Mouse (Mus musculus): ENCODE results near the gene H2-D1. TPM values are rescaled to one million over a fixed set of nuclear protein-coding genes. Genes with fewer than 3 reads are reported as not detected.

H2-D1 gene
- total RNA-seq, 2 experiments from 2014 or later: 39.3 to 47.2 TPM

DNA sequence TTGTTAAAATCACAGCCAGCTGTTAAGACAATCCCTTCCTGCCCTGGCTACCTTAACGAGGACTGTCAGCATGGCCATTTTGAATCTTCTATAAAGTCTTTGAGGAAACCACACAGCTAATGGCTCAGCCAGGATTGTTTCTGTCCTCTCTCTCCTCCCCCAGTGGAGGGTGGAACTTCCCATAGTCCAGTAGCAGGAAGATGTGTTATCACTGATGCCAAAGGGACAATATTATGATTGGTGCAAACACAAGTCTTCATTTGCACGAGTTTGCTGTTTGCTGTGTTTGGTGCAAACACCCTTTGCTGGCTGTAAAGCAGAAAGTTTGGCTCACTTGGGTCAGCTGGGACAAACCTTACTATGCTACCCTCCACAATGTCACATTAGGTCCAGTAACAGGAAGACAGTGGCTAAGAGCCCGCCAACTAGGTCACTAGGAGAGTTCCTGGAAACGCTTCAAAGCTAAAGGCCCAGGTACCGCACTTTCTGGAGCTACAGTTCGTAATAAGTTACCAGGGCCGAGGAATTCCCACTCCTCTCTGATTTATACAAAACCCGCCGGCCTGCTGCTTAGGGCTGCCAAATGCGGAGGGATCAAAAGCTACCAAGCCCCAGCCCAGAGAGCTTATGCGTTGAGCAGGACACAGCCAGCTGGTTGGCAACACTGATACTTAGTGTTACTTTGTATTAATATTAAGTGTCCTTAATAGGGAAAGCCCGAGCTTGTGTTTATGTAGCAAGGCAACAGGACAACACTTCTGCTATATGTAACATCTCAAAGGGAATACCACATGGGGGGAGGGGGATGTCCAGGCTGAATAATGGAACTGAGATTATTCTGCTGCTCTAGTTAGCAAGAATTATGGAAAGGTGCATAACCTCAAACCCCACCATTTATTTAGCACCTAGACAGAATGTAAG is 21.9 kb upstream of the H2-D1 start:
- no peak for DNase-seq

- peak; percentile 94 for DNase-seq
These were observed 21.1 kb upstream of the H2-D1 start, which contains the start of gene Ddx39b for GRCm38 (mm10) chr17:35241305-35242014. Ddx39b (plus strand) TSS chr17:35241746.

DNA sequence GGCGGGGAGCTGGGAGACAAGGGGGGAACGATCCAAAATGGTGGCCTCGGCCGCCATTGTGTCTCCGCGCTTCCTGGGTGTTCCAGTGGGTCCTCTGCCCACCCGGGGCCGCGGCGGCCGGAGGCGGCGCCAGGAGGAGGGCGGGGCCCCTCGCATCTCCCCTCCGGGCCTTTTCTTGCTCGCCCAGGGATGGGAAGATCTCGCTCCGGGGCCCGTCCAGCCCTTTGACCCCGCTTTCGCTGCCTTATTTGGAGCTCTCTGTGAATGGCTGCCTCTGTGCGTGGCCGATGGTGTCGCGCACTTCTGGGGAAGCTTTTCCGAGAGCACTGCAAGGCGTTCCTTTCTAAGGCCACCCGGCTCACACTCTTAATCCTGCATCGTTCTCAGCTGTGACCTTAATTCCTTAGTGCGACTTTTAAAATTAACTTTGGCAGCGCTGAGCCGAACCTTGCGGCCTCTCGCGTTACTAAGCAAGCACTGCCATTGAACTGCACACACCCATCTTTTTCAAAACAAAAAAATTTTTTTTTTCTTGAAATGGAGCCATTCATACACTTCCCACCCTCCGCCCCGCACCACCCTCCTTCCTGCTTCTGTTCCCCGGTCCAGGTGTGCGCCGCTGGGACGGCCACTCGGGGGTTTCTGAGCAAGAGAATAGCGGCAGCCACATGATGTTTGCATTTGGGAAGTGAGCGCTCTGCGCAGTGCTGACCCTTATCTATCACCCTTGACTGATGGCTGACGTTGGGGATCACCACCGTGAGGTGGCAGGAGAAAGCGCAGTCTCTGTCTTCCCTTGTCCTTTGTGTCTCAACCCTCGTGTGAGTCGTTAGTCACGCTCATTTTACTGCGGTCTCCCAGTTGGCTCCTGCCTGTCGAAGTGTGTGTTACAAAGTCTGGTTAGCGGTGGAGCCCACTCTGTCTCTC is 20.3 kb upstream of the H2-D1 start:
- DNase-seq: peak; percentile 70

- peak; percentile 60 for DNase-seq
These were observed 19.4 kb upstream of the H2-D1 start for GRCm38 (mm10) chr17:35243086-35243485.

DNA sequence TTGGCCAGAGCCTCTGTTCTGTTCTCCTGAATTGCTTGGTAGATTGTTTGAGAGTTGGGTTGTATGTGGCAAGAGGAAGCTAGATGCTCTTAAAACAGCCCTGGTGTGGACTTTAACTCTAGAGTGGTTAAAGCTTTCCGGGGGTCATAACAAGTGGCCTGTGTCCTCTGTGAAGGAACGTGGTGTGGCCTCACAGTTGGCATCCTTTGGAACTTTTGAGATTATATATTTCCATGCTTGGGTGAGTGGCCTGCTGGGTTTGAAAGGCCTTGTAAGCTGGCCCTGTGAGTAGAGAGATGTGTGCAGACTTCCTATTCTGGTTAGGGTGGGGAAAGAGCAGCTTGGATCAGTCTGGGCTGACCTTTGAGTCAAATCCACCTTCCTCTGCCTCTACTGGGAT is 17.5 kb upstream of the H2-D1 start:
- no peak for DNase-seq

GRCm38 (mm10) chr17:35245731-35246623 is 16.6 kb upstream of the H2-D1 start:
- DNase-seq: no peak

- no peak for DNase-seq
These were observed 15.4 kb upstream of the H2-D1 start for GRCm38 (mm10) chr17:35247144-35247543.

DNA sequence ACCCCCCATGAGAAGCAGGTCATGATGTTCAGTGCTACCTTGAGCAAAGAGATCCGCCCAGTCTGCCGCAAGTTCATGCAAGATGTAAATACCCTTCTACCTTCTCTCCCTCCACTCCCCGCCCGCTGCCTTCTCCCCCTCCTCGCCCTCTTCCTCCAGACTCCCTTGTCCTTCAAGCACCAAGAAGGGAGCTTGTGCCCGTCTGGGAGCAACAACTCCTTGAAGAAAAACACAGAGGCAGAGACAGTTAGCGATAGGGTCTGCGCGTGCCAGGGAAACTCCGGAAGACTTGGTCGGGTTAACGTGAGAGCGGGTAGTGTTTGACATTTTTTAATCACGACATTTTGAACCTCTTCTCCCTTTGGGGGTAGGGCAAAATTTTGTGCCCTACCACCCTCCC is 13.5 kb upstream of the H2-D1 start:
- DNase-seq: no peak

GRCm38 (mm10) chr17:35249451-35250197 is 12.9 kb upstream of the H2-D1 start:
- DNase-seq: no peak

GRCm38 (mm10) chr17:35250348-35251120 is 12.0 kb upstream of the H2-D1 start:
- no peak for DNase-seq

GRCm38 (mm10) chr17:35251162-35251719 is 11.3 kb upstream of the H2-D1 start:
- no peak for DNase-seq

GRCm38 (mm10) chr17:35251981-35252380 is 10.5 kb upstream of the H2-D1 start:
- no peak for DNase-seq

- no peak for DNase-seq
These were observed 9.8 kb upstream of the H2-D1 start for GRCm38 (mm10) chr17:35252619-35253292.

DNA sequence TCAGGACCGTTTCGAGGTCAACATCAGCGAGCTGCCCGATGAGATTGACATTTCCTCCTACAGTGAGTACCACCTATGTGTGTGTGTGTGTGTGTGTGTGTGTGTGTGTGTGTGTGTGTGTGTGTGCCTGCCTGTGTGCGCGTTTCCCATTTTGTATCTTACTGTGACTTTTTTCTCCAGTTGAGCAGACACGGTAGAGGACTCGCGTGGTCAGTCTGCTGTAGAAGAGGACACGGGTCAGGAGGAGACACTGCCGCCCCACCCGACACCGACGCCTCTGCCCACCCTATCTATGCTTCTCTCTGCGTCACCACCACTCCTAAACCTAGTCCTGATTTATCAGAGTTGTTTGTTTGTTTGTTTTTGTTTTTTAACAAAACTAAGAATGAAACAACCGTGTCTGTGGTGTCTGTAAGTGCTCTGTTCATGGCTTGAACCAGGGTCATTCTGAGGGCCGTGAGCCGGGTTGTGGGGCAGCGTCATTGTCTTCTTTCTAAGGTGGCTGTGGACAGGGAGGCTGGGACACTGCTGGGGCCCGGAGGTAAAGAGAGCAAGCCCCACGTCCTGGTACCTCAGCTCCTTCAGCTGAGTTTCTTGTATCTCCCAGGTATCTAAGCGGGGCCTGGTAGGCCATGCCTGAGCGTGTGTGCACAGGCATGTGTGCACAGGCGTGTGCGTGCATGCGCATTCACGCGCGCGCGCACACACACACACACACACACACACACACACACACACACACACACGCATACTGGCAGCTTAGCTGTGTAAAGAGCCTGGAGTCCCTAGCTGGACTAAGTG is 9.0 kb upstream of the H2-D1 start:
- DNase-seq: no peak

DNA sequence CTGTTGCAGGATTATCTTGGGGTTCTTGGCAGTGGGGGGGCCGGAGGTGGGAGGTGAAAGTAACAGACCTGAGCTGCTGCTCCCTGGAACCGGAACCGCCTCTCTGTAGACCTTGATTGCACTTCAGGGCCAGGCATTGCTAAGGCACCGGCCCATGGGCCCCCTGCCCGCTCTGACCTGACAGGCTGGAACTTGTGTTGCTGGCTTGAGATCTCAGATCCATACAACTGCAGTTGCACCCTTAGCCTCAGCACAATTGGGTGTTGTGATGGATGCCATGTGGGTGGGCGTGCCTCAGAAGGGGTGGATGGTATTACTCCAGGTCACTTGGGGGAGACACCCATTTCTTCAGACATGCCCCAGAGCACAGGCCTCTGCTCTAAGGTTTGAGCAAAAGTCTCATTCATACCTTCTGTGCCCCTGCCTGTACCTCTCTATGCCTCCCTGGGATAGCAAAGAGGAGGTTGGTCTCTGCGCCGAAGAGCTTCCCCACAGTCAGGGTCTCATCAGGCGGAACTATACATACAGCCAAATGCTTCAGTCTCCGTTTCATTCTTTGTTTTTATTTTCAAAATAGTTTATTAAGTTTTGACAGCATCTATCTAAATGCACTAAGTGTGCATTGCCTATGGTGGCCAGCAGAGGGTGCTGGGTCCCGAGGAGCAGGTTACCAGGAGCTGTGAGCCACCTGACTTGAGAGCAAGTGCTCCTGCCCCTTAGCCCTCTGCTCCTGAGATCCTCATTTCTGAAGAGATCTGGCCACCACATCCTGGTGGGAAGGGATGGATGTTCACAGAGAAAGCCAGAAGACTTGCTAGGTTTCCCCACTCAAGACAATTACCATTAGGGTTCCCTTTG is 8.1 kb upstream of the H2-D1 start:
- peak; percentile 67 for DNase-seq

DNA sequence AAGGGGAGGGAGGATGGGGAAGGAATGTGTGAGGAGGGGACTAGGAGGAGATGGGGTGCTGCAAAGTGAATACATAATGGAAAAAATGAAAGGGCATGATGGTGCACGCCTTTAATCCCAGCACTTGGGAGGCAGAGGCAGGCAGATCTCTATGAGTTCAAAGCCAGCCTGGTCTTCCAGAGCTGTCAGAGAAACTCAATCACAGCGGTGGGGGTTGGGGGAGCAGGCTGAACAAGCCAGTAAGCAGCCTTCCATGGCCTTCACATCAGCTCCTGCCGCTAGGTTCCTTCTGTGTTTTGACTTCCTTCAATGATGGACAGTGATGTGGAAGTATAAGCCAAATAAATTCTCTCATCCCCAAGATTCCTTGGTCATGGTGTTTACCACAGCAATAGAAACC is 7.2 kb upstream of the H2-D1 start:
- no peak for DNase-seq

GRCm38 (mm10) chr17:35255704-35256103 is 6.8 kb upstream of the H2-D1 start:
- no peak for DNase-seq
